Mouse (Mus musculus) CH12.LX (cell line): ENCODE results near the gene Mrpl34. TPM values are rescaled to one million over a fixed set of nuclear protein-coding genes. Genes with fewer than 3 reads are reported as not detected.

Experiments
- DNase-seq: peaks from one replicate; pipeline ENCODE4 v3.0.0-alpha.2; 2013; ENCODE audit errors: extremely low read depth
- H3K27ac ChIP-seq: 2 replicates; pipeline ENCODE4 v1.5.1; 2012; ENCODE audit warnings: low read depth, mild to moderate bottlenecking, control low read depth, moderate library complexity; ENCODE audit not compliant: insufficient read depth
- H3K27me3 ChIP-seq: replicated peaks from 2 replicates; pipeline ENCODE3; 2012; ENCODE audit warnings: inconsistent platforms
- H3K36me3 ChIP-seq, 2 experiments: replicated peaks in 1 of 2; 2 replicates each; pipeline versions ENCODE3 to v1.6.1; 2012; ENCODE audit warnings: inconsistent platforms in 1 of 2, low read length in 1 of 2, mild to moderate bottlenecking in 1 of 2, mixed read lengths in 1 of 2, moderate library complexity in 1 of 2; ENCODE audit not compliant: control insufficient read depth in 1 of 2, insufficient read depth in 1 of 2
- H3K4me1 ChIP-seq, 2 experiments: 2 replicates each; pipeline ENCODE4 v1.6.1; 2012; ENCODE audit warnings: inconsistent platforms in 1 of 2, moderate library complexity in 1 of 2; ENCODE audit not compliant: insufficient read depth in 2 of 2, control insufficient read depth in 1 of 2
- H3K4me2 ChIP-seq: 2 replicates; pipeline ENCODE4 v1.6.1; 2012; ENCODE audit warnings: low read depth, mild to moderate bottlenecking, control low read depth; ENCODE audit not compliant: poor library complexity, insufficient read depth, severe bottlenecking
- H3K4me3 ChIP-seq, 3 experiments: fragments of 150-350 bp in 1 of 3; sonication (generic) in 1 of 3; replicated peaks in 1 of 3; 2 replicates each; pipeline versions ENCODE3 to v1.5.1; 2011 to 2012; ENCODE audit warnings: low read depth in 2 of 3, low read length in 2 of 3, mild to moderate bottlenecking in 2 of 3, moderate library complexity in 2 of 3, control low read depth in 1 of 3, improper control_type of control experiment in 1 of 3, inconsistent platforms in 1 of 3, mixed read lengths in 1 of 3; ENCODE audit not compliant: poor library complexity in 1 of 3
- H3K79me2 ChIP-seq: replicated peaks from 2 replicates; pipeline ENCODE4 v1.6.1; 2012; ENCODE audit warnings: mild to moderate bottlenecking, moderate library complexity; ENCODE audit not compliant: control insufficient read depth, poor library complexity, insufficient read depth, severe bottlenecking; ENCODE audit errors: extremely low read depth
- H3K9ac ChIP-seq: 2 replicates; pipeline ENCODE4 v1.6.1; 2012; ENCODE audit warnings: low read depth, mild to moderate bottlenecking, control low read depth, moderate library complexity; ENCODE audit not compliant: insufficient read depth
- H3K9me3 ChIP-seq: replicated peaks from 2 replicates; pipeline ENCODE3; 2012; ENCODE audit warnings: low read length, inconsistent platforms, mixed read lengths
- CHD2 ChIP-seq: IDR thresholded peaks from 2 replicates; pipeline ENCODE4 v1.6.1; 2011; ENCODE audit warnings: low read length, improper control_type of control experiment
- CTCF ChIP-seq, 2 experiments: IDR thresholded peaks in 1 of 2; conservative IDR thresholded peaks in 1 of 2; 2 replicates each; pipeline ENCODE4 v1.5.1; 2011 to 2012; ENCODE audit warnings: low read depth in 2 of 2, low read length in 2 of 2, improper control_type of control experiment in 1 of 2, inconsistent platforms in 1 of 2, mild to moderate bottlenecking in 1 of 2, moderate library complexity in 1 of 2
- E2F4 ChIP-seq: IDR thresholded peaks from 2 replicates; pipeline ENCODE4 v1.6.1; 2011; ENCODE audit warnings: low read depth, low read length, improper control_type of control experiment; ENCODE audit not compliant: insufficient replicate concordance
- ELF1 ChIP-seq: IDR thresholded peaks from 2 replicates; pipeline ENCODE4 v1.6.1; 2014; ENCODE audit warnings: low read depth, mild to moderate bottlenecking, inconsistent platforms, low read length, improper control_type of control experiment
- EP300 ChIP-seq: IDR thresholded peaks from 2 replicates; pipeline ENCODE4 v1.6.1; 2011; ENCODE audit warnings: low read length, improper control_type of control experiment
- ETS1 ChIP-seq: conservative IDR thresholded peaks from 2 replicates; pipeline ENCODE4 v1.6.1; 2012; ENCODE audit warnings: low read depth, mild to moderate bottlenecking, inconsistent platforms, low read length, improper control_type of control experiment, moderate library complexity
- GABPA ChIP-seq: IDR thresholded peaks from 2 replicates; pipeline ENCODE4 v1.6.1; 2012; ENCODE audit warnings: low read depth, low read length, improper control_type of control experiment, inconsistent platforms; ENCODE audit not compliant: insufficient replicate concordance
- HCFC1 ChIP-seq: IDR thresholded peaks from 2 replicates; pipeline ENCODE4 v1.6.1; 2012; ENCODE audit warnings: low read depth, mild to moderate bottlenecking, inconsistent platforms, low read length, improper control_type of control experiment
- IRF4 ChIP-seq: IDR thresholded peaks from 2 replicates; pipeline ENCODE4 v1.6.1; 2014; ENCODE audit warnings: low read depth, mild to moderate bottlenecking, inconsistent platforms, low read length, improper control_type of control experiment
- JUND ChIP-seq: conservative IDR thresholded peaks from 2 replicates; pipeline ENCODE4 v1.6.1; 2011; ENCODE audit warnings: low read depth, low read length, improper control_type of control experiment
- KAT2A ChIP-seq: IDR thresholded peaks from 2 replicates; pipeline ENCODE4 v1.6.1; 2012; ENCODE audit warnings: low read length, improper control_type of control experiment, inconsistent platforms; ENCODE audit not compliant: insufficient replicate concordance
- MAX ChIP-seq: IDR thresholded peaks from 2 replicates; pipeline ENCODE4 v1.6.1; 2011; ENCODE audit warnings: low read length, improper control_type of control experiment
- MAZ ChIP-seq: IDR thresholded peaks from 2 replicates; pipeline ENCODE4 v1.6.1; 2012; ENCODE audit warnings: low read depth, mild to moderate bottlenecking, inconsistent platforms, low read length, improper control_type of control experiment, moderate library complexity
- MEF2A ChIP-seq: IDR thresholded peaks from 2 replicates; pipeline ENCODE4 v1.6.1; 2014; ENCODE audit warnings: low read depth, mild to moderate bottlenecking, inconsistent platforms, low read length, improper control_type of control experiment, borderline replicate concordance
- MXI1 ChIP-seq: IDR thresholded peaks from 2 replicates; pipeline ENCODE4 v1.6.1; 2011; ENCODE audit warnings: mild to moderate bottlenecking, low read depth, low read length, improper control_type of control experiment
- MYC ChIP-seq: IDR thresholded peaks from 2 replicates; pipeline ENCODE4 v1.6.1; 2011; ENCODE audit warnings: low read depth, mild to moderate bottlenecking, improper control_type of control experiment, low read length
- NELFE ChIP-seq: IDR thresholded peaks from 2 replicates; pipeline ENCODE4 v1.6.1; 2011; ENCODE audit warnings: low read depth, low read length, improper control_type of control experiment
- PAX5 ChIP-seq: IDR thresholded peaks from 2 replicates; pipeline ENCODE4 v1.6.1; 2012; ENCODE audit warnings: low read length, inconsistent platforms, mixed read lengths
- POLR2A ChIP-seq: IDR thresholded peaks from 2 replicates; pipeline ENCODE4 v1.6.1; 2011; ENCODE audit warnings: low read depth, mild to moderate bottlenecking, improper control_type of control experiment, low read length
- RAD21 ChIP-seq: IDR thresholded peaks from 2 replicates; pipeline ENCODE4 v1.6.1; 2011; ENCODE audit warnings: low read depth, mild to moderate bottlenecking, low read length, improper control_type of control experiment, moderate library complexity
- SIN3A ChIP-seq: IDR thresholded peaks from 2 replicates; pipeline ENCODE4 v1.6.1; 2012; ENCODE audit warnings: low read length, improper control_type of control experiment, inconsistent platforms
- SMC3 ChIP-seq: IDR thresholded peaks from 2 replicates; pipeline ENCODE4 v1.6.1; 2011; ENCODE audit warnings: low read depth, low read length, improper control_type of control experiment
- TBP ChIP-seq: conservative IDR thresholded peaks from 2 replicates; pipeline ENCODE4 v1.6.1; 2011; ENCODE audit warnings: low read depth, low read length, improper control_type of control experiment
- TCF12 ChIP-seq: IDR thresholded peaks from 2 replicates; pipeline ENCODE4 v1.6.1; 2014; ENCODE audit warnings: low read depth, mild to moderate bottlenecking, inconsistent platforms, low read length, improper control_type of control experiment
- UBTF ChIP-seq: IDR thresholded peaks from 2 replicates; pipeline ENCODE4 v1.6.1; 2012; ENCODE audit warnings: low read depth, mild to moderate bottlenecking, inconsistent platforms, low read length, improper control_type of control experiment, moderate library complexity
- ZKSCAN1 ChIP-seq: IDR thresholded peaks from 2 replicates; pipeline ENCODE4 v1.6.1; 2012; ENCODE audit warnings: low read depth, inconsistent platforms, low read length, improper control_type of control experiment, borderline replicate concordance
- ZMIZ1 ChIP-seq: IDR thresholded peaks from 2 replicates; pipeline ENCODE4 v1.6.1; 2012; ENCODE audit warnings: low read depth, mild to moderate bottlenecking, inconsistent platforms, low read length, improper control_type of control experiment
- dilution Hi-C: fragments of 300-500 bp; cut with MboI; formaldehyde crosslinking; loops from 2 replicates; pipeline ENCODE4 v1.14.3; 2020; ENCODE audit warnings: low sequenced_read_pairs; ENCODE audit not compliant: extremely low pct_unique_long_range_greater_than_20kb, extremely low pct_ligation_motif_present
- in situ Hi-C: fragments of 300-500 bp; cut with MboI; formaldehyde crosslinking; loops from 3 replicates; pipeline ENCODE4 v1.14.3; 2019; ENCODE audit warnings: low sequenced_read_pairs, low pct_ligation_motif_present, low pct_unique_long_range_greater_than_20kb, mixed read lengths
- polyA plus RNA-seq: library from polyadenylated mRNA; unstranded; fragments of >175 nt; gene quantifications from 2 replicates; pipeline ENCODE4 v1.2.1, GENCODE M21; 2012; ENCODE audit warnings: low read depth; ENCODE audit not compliant: insufficient read length
- total RNA-seq, 2 experiments: library from RNA; depleted of rRNA; stranded (reverse); fragments of 300-350 nt in 1 of 2; fragments of >200 nt in 1 of 2; gene quantifications; 2 replicates each; pipeline ENCODE4 v1.2.3; 2012 to 2014

The Mrpl34 gene
- total and polyA plus RNA-seq, 3 experiments: 94.4 to 150 (median 133) TPM

- H3K27ac ChIP-seq: peak within 1 kb of the TSS; percentile 81
- H3K4me3 ChIP-seq: peak within 1 kb of the TSS; percentile 91 to 96 (median 94)
- dilution Hi-C loops: no loop called here
- peaks cover 24 to 33% of the 10 kb centered on the region in 2 experiments for H3K36me3 ChIP-seq
- no peaks in the 10 kb centered on the region for H3K27me3 ChIP-seq
- peaks cover 12% of the 10 kb centered on the region; the same call in 1 of the 2 replicates for H3K79me2 ChIP-seq
- H3K9me3 ChIP-seq: no peaks in the 10 kb centered on the region
- DNase-seq: peak; percentile 66
- peaks cover 13 to 35% of the 10 kb centered on the region in 2 experiments for H3K4me1 ChIP-seq
- 0 out of 2 replicates have a peak, but pooled peaks have one; percentile 37 for TF ChIP-seq UBTF
- 0 out of 2 replicates have a peak, but pooled peaks have one; percentile 58 for TF ChIP-seq TBP
- TF ChIP-seq JUND: no peak
- 0 out of 2 replicates have a peak, but pooled peaks have one; percentile 44 for TF ChIP-seq NELFE
- TF ChIP-seq MAX: no peak
- peak; percentile 91 for TF ChIP-seq MAZ
- TF ChIP-seq POLR2A: peak; percentile 66
- TF ChIP-seq ELF1: peak; percentile 24; the same call in 1 of the 2 replicates
- 0 out of 2 replicates have a peak, but pooled peaks have one; percentile 62 for TF ChIP-seq ZMIZ1
- H3K4me2 ChIP-seq: peak within 1 kb of the TSS; percentile 70
- in situ Hi-C loops: loop anchor here (5.0 kb wide), 1 partner anchor 34 kb away; no protein-coding TSS in a partner anchor
- H3K9ac ChIP-seq: peak within 1 kb of the TSS; percentile 81
These were observed 23.1 kb downstream of the Mrpl34 start, which contains the start of gene Gtpbp3 for GRCm38 (mm10) chr8:71487691-71488445. TSS of gene Gtpbp3 (plus strand) at chr8:71488103.

- peak overlapping the region; percentile 81 for H3K9ac ChIP-seq
- no peaks in the 10 kb centered on the region for H3K27me3 ChIP-seq
- peaks cover 25 to 38% of the 10 kb centered on the region in 2 experiments for H3K36me3 ChIP-seq
- H3K9me3 ChIP-seq: no peaks in the 10 kb centered on the region
- H3K79me2 ChIP-seq: peaks cover 12% of the 10 kb centered on the region; the same call in 1 of the 2 replicates
- peak; percentile 69 for TF ChIP-seq MEF2A
- peak; percentile 44 for TF ChIP-seq NELFE
- TF ChIP-seq MAX: peak; percentile 45; the same call in 1 of the 2 replicates
- no peak for TF ChIP-seq PAX5
- peak; percentile 71; the same call in 1 of the 2 replicates for TF ChIP-seq MAZ
- TF ChIP-seq CTCF (conservative IDR thresholded peaks at IDR 0.05 in 1 of 2, IDR thresholded peaks at IDR 0.05 in 1 of 2; ENCODE audit: low read depth in 2 of 2, low read length in 2 of 2): no peak
- peak; percentile 95 for TF ChIP-seq HCFC1
- peak; percentile 64 for TF ChIP-seq POLR2A
- TF ChIP-seq TBP: peak; percentile 79
- 0 out of 2 replicates have a peak, but pooled peaks have one; percentile 44 for TF ChIP-seq ZMIZ1
- TF ChIP-seq JUND: no peak
- TF ChIP-seq EP300: no peak
- TF ChIP-seq MYC: peak; percentile 64; the same call in 1 of the 2 replicates
- TF ChIP-seq RAD21: no peak
- TF ChIP-seq ZKSCAN1: no peak
- peak; percentile 72 for TF ChIP-seq TCF12
- TF ChIP-seq ELF1: peak; percentile 66
- no peak for TF ChIP-seq SMC3
- peak; percentile 88 for TF ChIP-seq MXI1
- TF ChIP-seq SIN3A: peak; percentile 98
- peak; percentile 77; the same call in 1 of the 2 replicates for TF ChIP-seq KAT2A
- peak; percentile 84; the same call in 1 of the 2 replicates for TF ChIP-seq E2F4
- TF ChIP-seq IRF4: peak; percentile 72; the same call in 1 of the 2 replicates
- 0 out of 2 replicates have a peak, but pooled peaks have one; percentile 14 for TF ChIP-seq ETS1
- peak; percentile 88 for TF ChIP-seq CHD2
- no peak for TF ChIP-seq GABPA
- in situ Hi-C loops (loop anchor here (5.0 kb wide), 1 partner anchor 34 kb away; no protein-coding TSS in a partner anchor), dilution Hi-C loops (no loop called here)
- H3K27ac ChIP-seq: peak overlapping the region; percentile 81
- DNase-seq: peak; percentile 97
- H3K4me2 ChIP-seq: peak overlapping the region; percentile 70
- H3K4me1 ChIP-seq: peaks cover 13 to 35% of the 10 kb centered on the region in 2 experiments
- H3K4me3 ChIP-seq: peak overlapping the region; percentile 91 to 96 (median 94)
These were observed 23.7 kb downstream of the Mrpl34 start for GRCm38 (mm10) chr8:71488454-71488853.
